Mouse (Mus musculus): ENCODE measurements around the gene Gm28539. TPM values are rescaled to one million over a fixed set of nuclear protein-coding genes. Genes with fewer than 3 reads are reported as not detected.

Gm28539 gene
- polyA plus RNA-seq, 2 experiments: not detected

GRCm38 (mm10) chr16:18916064-18916463, 79.7 kb downstream of the Gm28539 start:
- no peak overlapping the region for H3K27ac ChIP-seq
- no peak for DNase-seq (ENCODE audit: low read depth in 3 of 3, low spot score in 3 of 3)
- H3K4me3 ChIP-seq (ENCODE audit: insufficient read depth in 1 of 2, low read depth in 2 of 2, low read length in 2 of 2): no peak overlapping the region
- no peaks in the 10 kb centered on the region for H3K9me3 ChIP-seq (ENCODE audit: control insufficient read depth, low read length)
- H3K4me1 ChIP-seq (replicated peaks; ENCODE audit: control insufficient read depth in 2 of 2, insufficient read depth in 2 of 2, low read length in 1 of 2): no peaks in the 10 kb centered on the region
- H3K27me3 ChIP-seq (ENCODE audit: control insufficient read depth, insufficient read depth, low read length): no peaks in the 10 kb centered on the region
- no peak overlapping the region for H3K4me2 ChIP-seq (ENCODE audit: low read depth)
- 83% methylated on average over 4 of the region's 4 CpGs for WGBS (ENCODE audit: insufficient replicate concordance)
- no peak overlapping the region for H3K9ac ChIP-seq (replicated peaks)
- peaks cover 43% of the 10 kb centered on the region for H3K36me3 ChIP-seq (replicated peaks; ENCODE audit: control insufficient read depth, insufficient read depth, low read depth)
- ATAC-seq (ENCODE audit: insufficient read depth): no peak
- no peak for TF ChIP-seq CTCF (IDR thresholded peaks at IDR 0.05; ENCODE audit: low read depth)
- no peak for TF ChIP-seq EP300 (IDR thresholded peaks at IDR 0.05; ENCODE audit: low read depth)

- no peak for TF ChIP-seq EP300 (IDR thresholded peaks at IDR 0.05; ENCODE audit: low read depth)
- TF ChIP-seq CTCF (IDR thresholded peaks at IDR 0.05; ENCODE audit: low read depth): no peak
- Histone ChIP-seq H3K27me3 (ENCODE audit: control insufficient read depth, insufficient read depth, low read length) (no peaks in the 10 kb centered on the region), H3K9ac (replicated peaks) (no peak overlapping the region), H3K9me3 (ENCODE audit: control insufficient read depth, low read length) (no peaks in the 10 kb centered on the region), H3K4me3 (ENCODE audit: insufficient read depth in 1 of 2, low read depth in 2 of 2, low read length in 2 of 2) (no peak overlapping the region), H3K36me3 (replicated peaks; ENCODE audit: control insufficient read depth, insufficient read depth, low read depth) (peaks cover 48% of the 10 kb centered on the region), H3K4me1 (replicated peaks; ENCODE audit: control insufficient read depth in 2 of 2, insufficient read depth in 2 of 2, low read length in 1 of 2) (no peaks in the 10 kb centered on the region), H3K4me2 (ENCODE audit: low read depth) (no peak overlapping the region), H3K27ac (no peak overlapping the region)
- DNase-seq (ENCODE audit: low read depth in 3 of 3, low spot score in 3 of 3): no peak
- WGBS (ENCODE audit: insufficient replicate concordance): 75% methylated on average over 2 of the region's 2 CpGs
- no peak for ATAC-seq (ENCODE audit: insufficient read depth)
Measured at GRCm38 (mm10) chr16:18921771-18922170, 85.4 kb downstream of the Gm28539 start.

- Histone ChIP-seq H3K27me3 (ENCODE audit: control insufficient read depth, insufficient read depth, low read length) (no peaks in the 10 kb centered on the region), H3K27ac (no peak overlapping the region), H3K4me3 (ENCODE audit: insufficient read depth in 1 of 2, low read depth in 2 of 2, low read length in 2 of 2) (no peak overlapping the region), H3K4me2 (ENCODE audit: low read depth) (no peak overlapping the region), H3K36me3 (replicated peaks; ENCODE audit: control insufficient read depth, insufficient read depth, low read depth) (peaks cover 33% of the 10 kb centered on the region), H3K9me3 (ENCODE audit: control insufficient read depth, low read length) (no peaks in the 10 kb centered on the region), H3K4me1 (replicated peaks; ENCODE audit: control insufficient read depth in 2 of 2, insufficient read depth in 2 of 2, low read length in 1 of 2) (no peaks in the 10 kb centered on the region), H3K9ac (replicated peaks) (no peak overlapping the region)
- DNase-seq (ENCODE audit: low read depth in 3 of 3, low spot score in 3 of 3) (no peak), ATAC-seq (ENCODE audit: insufficient read depth) (no peak)
- WGBS (ENCODE audit: insufficient replicate concordance): 90% methylated on average over 1 of the region's 1 CpGs
- TF ChIP-seq EP300 (IDR thresholded peaks at IDR 0.05; ENCODE audit: low read depth): no peak
- TF ChIP-seq CTCF (IDR thresholded peaks at IDR 0.05; ENCODE audit: low read depth): no peak
Measured at GRCm38 (mm10) chr16:18927963-18928362, 91.6 kb downstream of the Gm28539 start.

- no peak overlapping the region for H3K4me3 ChIP-seq (ENCODE audit: insufficient read depth in 1 of 2, low read depth in 2 of 2, low read length in 2 of 2)
- H3K4me1 ChIP-seq (replicated peaks; ENCODE audit: control insufficient read depth in 2 of 2, insufficient read depth in 2 of 2, low read length in 1 of 2): no peaks in the 10 kb centered on the region
- H3K27ac ChIP-seq: no peak overlapping the region
- DNase-seq (ENCODE audit: low read depth in 3 of 3, low spot score in 3 of 3) (no peak), ATAC-seq (ENCODE audit: insufficient read depth) (no peak)
- 75% methylated on average over 5 of the region's 5 CpGs for WGBS (ENCODE audit: insufficient replicate concordance)
- H3K36me3 ChIP-seq (replicated peaks; ENCODE audit: control insufficient read depth, insufficient read depth, low read depth): peaks cover 11% of the 10 kb centered on the region
- TF ChIP-seq CTCF (IDR thresholded peaks at IDR 0.05; ENCODE audit: low read depth): no peak
- TF ChIP-seq EP300 (IDR thresholded peaks at IDR 0.05; ENCODE audit: low read depth): no peak
- no peak overlapping the region for H3K4me2 ChIP-seq (ENCODE audit: low read depth)
- no peak overlapping the region for H3K9ac ChIP-seq (replicated peaks)
- no peaks in the 10 kb centered on the region for H3K9me3 ChIP-seq (ENCODE audit: control insufficient read depth, low read length)
- H3K27me3 ChIP-seq (ENCODE audit: control insufficient read depth, insufficient read depth, low read length): no peaks in the 10 kb centered on the region
Measured at GRCm38 (mm10) chr16:18938321-18939082, 102.1 kb downstream of the Gm28539 start.

- ATAC-seq (ENCODE audit: insufficient read depth): no peak
- Histone ChIP-seq H3K36me3 (replicated peaks; ENCODE audit: control insufficient read depth, insufficient read depth, low read depth) (peaks cover 18% of the 10 kb centered on the region), H3K4me2 (ENCODE audit: low read depth) (no peak overlapping the region), H3K9me3 (ENCODE audit: control insufficient read depth, low read length) (no peaks in the 10 kb centered on the region), H3K27ac (no peak overlapping the region), H3K27me3 (ENCODE audit: control insufficient read depth, insufficient read depth, low read length) (no peaks in the 10 kb centered on the region), H3K4me3 (ENCODE audit: insufficient read depth in 1 of 2, low read depth in 2 of 2, low read length in 2 of 2) (no peak overlapping the region), H3K9ac (replicated peaks) (no peak overlapping the region), H3K4me1 (replicated peaks; ENCODE audit: control insufficient read depth in 2 of 2, insufficient read depth in 2 of 2, low read length in 1 of 2) (no peaks in the 10 kb centered on the region)
- no peak for DNase-seq (ENCODE audit: low read depth in 3 of 3, low spot score in 3 of 3)
- WGBS (ENCODE audit: insufficient replicate concordance): 82% methylated on average over 6 of the region's 6 CpGs
- TF ChIP-seq EP300 (IDR thresholded peaks at IDR 0.05; ENCODE audit: low read depth) (no peak), CTCF (IDR thresholded peaks at IDR 0.05; ENCODE audit: low read depth) (no peak)
Measured at GRCm38 (mm10) chr16:18943906-18944305, 107.5 kb downstream of the Gm28539 start.

Data from liver, embryonic 14.5 days (tissue).